Mouse (Mus musculus) midbrain, embryonic 15.5 days (tissue): ENCODE measurements around the gene Thra. TPM values are rescaled to one million over a fixed set of nuclear protein-coding genes. Genes with fewer than 3 reads are reported as not detected.

Experiments used
- ATAC-seq: fragments of 200-750 bp; cut with Nextera tagmentation; replicated peaks from 2 replicates; pipeline ENCODE4 v1.8.0; 2017; ENCODE audit warnings: moderate TSS enrichment
- H3K27ac ChIP-seq: fragments of 300-500 bp; sonication (generic); 2 replicates; pipeline ENCODE4 v1.5.1; 2015; ENCODE audit warnings: mild to moderate bottlenecking, inconsistent platforms
- H3K27me3 ChIP-seq: fragments of 300-500 bp; sonication (generic); replicated peaks from 2 replicates; pipeline ENCODE4 v1.6.1; 2015; ENCODE audit warnings: inconsistent platforms
- H3K36me3 ChIP-seq: fragments of 300-500 bp; sonication (generic); replicated peaks from 2 replicates; pipeline ENCODE4 v1.6.1; 2015; ENCODE audit warnings: inconsistent platforms
- H3K4me1 ChIP-seq: fragments of 300-500 bp; sonication (generic); 2 replicates; pipeline ENCODE4 v1.6.1; 2015; ENCODE audit warnings: inconsistent platforms
- H3K4me2 ChIP-seq: fragments of 300-500 bp; sonication (generic); 2 replicates; pipeline ENCODE4 v1.6.1; 2015; ENCODE audit warnings: inconsistent platforms, mild to moderate bottlenecking, moderate library complexity
- H3K4me3 ChIP-seq: fragments of 300-500 bp; sonication (generic); 2 replicates; pipeline ENCODE4 v1.5.1; 2015; ENCODE audit warnings: mild to moderate bottlenecking, inconsistent platforms
- H3K9ac ChIP-seq: fragments of 300-500 bp; sonication (generic); 2 replicates; pipeline ENCODE4 v1.6.1; 2015; ENCODE audit warnings: mild to moderate bottlenecking, inconsistent platforms
- H3K9me3 ChIP-seq: fragments of 300-500 bp; sonication (generic); 2 replicates; pipeline ENCODE4 v1.6.1; 2016; ENCODE audit warnings: inconsistent platforms
- WGBS: fragments of 180-500 bp; shearing (Covaris S2); methylation state at CpG from one replicate; pipeline ENCODE4 v1.1.7; 2015; ENCODE audit warnings: mixed read lengths; 5-methylcytosine and 5-hydroxymethylcytosine counted together
- polyA plus RNA-seq: library from polyadenylated mRNA; unstranded; fragments of >200 nt; fragmentation: Nextera tagmentation; extraction: Ambion mirVana; gene quantifications from 2 replicates; pipeline ENCODE4 v1.2.1, GENCODE M21; 2015

Thra gene
- polyA plus RNA-seq, 1 experiment from 2014 or later = 151 TPM

DNA sequence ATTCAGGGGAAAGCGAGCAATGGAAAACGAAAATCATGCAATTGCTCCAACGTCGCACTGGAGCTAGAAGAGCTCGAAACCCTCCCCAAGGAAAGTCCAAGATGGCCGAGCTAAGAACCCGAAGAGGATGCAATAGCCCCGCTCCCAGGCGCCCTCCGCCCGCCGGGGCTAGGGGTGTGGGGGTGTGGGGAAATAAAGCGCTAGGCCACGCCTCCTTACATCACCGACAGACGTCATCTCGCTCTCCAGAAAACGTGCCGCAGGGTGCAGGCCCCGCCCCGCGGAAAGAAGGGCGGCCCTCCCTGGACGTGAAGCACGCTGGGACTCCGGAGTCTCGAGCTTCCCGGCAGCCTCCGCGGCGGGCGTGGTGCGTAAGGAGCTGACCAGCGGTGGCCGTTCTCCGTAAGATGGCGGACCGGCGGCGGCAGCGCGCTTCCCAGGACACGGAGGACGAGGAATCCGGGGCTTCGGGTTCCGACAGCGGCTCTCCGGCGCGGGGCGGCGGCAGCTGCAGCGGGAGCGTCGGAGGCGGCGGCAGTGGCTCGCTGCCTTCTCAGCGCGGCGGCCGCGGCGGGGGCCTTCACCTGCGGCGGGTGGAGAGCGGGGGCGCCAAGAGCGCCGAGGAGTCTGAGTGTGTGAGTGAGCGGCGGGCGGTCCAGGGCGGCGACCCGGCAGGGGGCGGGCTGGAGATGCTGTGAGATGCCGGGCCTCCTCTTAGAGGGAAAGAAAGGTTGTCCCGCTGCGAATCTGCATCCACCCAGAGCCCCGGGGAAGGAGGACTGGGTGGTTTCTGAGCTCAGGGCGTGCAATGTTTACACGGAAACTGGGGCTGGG is 69.2 kb downstream of the Thra start:
- Histone ChIP-seq H3K27me3 (no peaks in the 10 kb centered on the region), H3K4me1 (peaks cover 29% of the 10 kb centered on the region), H3K9ac (peak overlapping the region; percentile 98), H3K9me3 (no peaks in the 10 kb centered on the region), H3K27ac (peak overlapping the region; percentile 99), H3K4me3 (peak overlapping the region; percentile 82), H3K36me3 (peaks cover 18% of the 10 kb centered on the region), H3K4me2 (peak overlapping the region; percentile 65)
- WGBS = under 1% methylated on average over 84 of the region's 84 CpGs
- peak; percentile 98 for ATAC-seq

DNA sequence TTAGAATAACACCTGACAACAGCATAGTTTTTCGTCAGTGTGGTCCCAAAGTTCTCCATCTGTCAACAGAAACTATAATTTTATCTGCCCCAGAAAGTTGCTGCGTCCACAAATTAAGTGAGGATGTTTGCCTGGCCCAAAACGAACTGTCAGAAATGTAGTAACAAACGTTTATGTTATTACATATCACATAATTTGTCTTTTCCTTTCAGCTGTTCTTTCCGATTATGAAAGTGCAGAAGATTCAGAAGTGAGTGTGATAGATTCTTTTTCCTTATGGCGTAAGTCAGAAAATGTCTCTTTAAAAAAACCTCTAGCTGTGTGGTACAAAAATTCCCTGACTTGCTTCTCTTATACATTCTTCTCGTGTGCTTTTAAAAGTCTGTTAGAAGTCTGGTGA is 70.2 kb downstream of the Thra start:
- Histone ChIP-seq H3K9me3 (no peaks in the 10 kb centered on the region), H3K4me3 (peak overlapping the region; percentile 82), H3K27ac (peak overlapping the region; percentile 99; the same call in 1 of the 2 replicates), H3K27me3 (no peaks in the 10 kb centered on the region), H3K4me1 (peaks cover 29% of the 10 kb centered on the region), H3K9ac (peak overlapping the region; percentile 98), H3K4me2 (peak overlapping the region; percentile 65), H3K36me3 (peaks cover 9% of the 10 kb centered on the region; the same call in 1 of the 2 replicates)
- ATAC-seq = no peak
- 84% methylated on average over 7 of the region's 7 CpGs for WGBS

DNA sequence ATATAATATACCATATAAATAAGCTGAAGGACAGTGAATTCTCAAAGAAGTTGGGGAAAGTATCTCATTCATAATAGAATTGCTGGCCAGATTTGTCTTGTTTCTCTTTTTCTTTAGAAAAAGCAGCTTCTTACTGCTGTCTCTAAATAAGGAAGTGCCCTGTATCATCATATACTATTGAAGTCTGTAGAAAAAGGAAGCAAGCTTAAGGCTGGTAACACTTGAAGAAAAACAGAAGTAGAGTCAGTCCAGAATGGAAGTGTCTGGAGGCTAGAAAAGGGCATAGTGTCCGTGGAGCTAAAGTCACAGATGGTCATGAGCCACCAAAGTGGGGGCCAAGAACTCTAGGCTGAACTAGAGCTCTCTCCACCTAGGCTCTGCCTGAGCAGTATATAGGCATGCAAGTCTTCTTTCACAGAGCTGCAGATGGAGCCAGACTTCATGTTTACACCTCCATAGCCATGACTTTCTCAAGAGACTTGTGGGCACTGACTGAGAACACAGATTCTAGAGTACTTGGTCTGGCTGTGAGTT is 76.3 kb downstream of the Thra start:
- no peak overlapping the region for H3K9ac ChIP-seq
- H3K9me3 ChIP-seq = no peaks in the 10 kb centered on the region
- no peak overlapping the region for H3K4me2 ChIP-seq
- no peak for ATAC-seq
- no peak overlapping the region for H3K4me3 ChIP-seq
- H3K27me3 ChIP-seq = no peaks in the 10 kb centered on the region
- peaks cover 32% of the 10 kb centered on the region for H3K36me3 ChIP-seq
- no peak overlapping the region for H3K27ac ChIP-seq
- WGBS = 98% methylated on average over 1 of the region's 1 CpGs
- peaks cover 7% of the 10 kb centered on the region for H3K4me1 ChIP-seq

Other genes with a start within 250 kb of the Thra start
- gene Ikzf3, start 194.6 kb upstream of the Thra start, polyA plus RNA-seq = 0.04 TPM in 1 of 2 replicates, not detected in the other
- gene Zpbp2, start 189.5 kb upstream of the Thra start, polyA plus RNA-seq = 0.14 TPM in 1 of 2 replicates, not detected in the other
- 120 TPM in 2 replicates for gene Ormdl3, start 153.3 kb upstream of the Thra start, polyA plus RNA-seq
- not detected in 2 replicates for gene Lrrc3c, start 142.3 kb upstream of the Thra start, polyA plus RNA-seq
- 0.66 and 0.72 TPM in 2 replicates for gene Gm12355, start 115.0 kb upstream of the Thra start, polyA plus RNA-seq
- gene Gsdma3, start 114.3 kb upstream of the Thra start, polyA plus RNA-seq = not detected in 2 replicates
- gene Gsdma2, start 93.9 kb upstream of the Thra start, polyA plus RNA-seq = not detected in 2 replicates
- not detected in 2 replicates for gene Gsdma, start 76.3 kb upstream of the Thra start, polyA plus RNA-seq
- gene Psmd3, start 58.1 kb upstream of the Thra start, polyA plus RNA-seq = 198 TPM in 2 replicates
- gene Csf3, start 39.4 kb upstream of the Thra start, polyA plus RNA-seq = not detected in 2 replicates
- 82.9 and 84.8 TPM in 2 replicates for gene Med24, start 11.2 kb upstream of the Thra start, polyA plus RNA-seq
- 3.4 and 3.9 TPM in 2 replicates for gene Nr1d1, start 34.7 kb downstream of the Thra start, polyA plus RNA-seq
- gene Msl1, start 54.9 kb downstream of the Thra start, polyA plus RNA-seq = 33.2 and 33.6 TPM in 2 replicates
- 56.3 and 57.7 TPM in 2 replicates for gene Casc3, start 64.3 kb downstream of the Thra start, polyA plus RNA-seq
- gene Rapgefl1, start 96.1 kb downstream of the Thra start, polyA plus RNA-seq = 9.1 and 9.2 TPM in 2 replicates
- gene Wipf2, start 123.0 kb downstream of the Thra start, polyA plus RNA-seq = 4.9 and 5.3 TPM in 2 replicates
- 3.9 and 4.2 TPM in 2 replicates for gene Cdc6, start 167.2 kb downstream of the Thra start, polyA plus RNA-seq
- gene Rara, start 187.2 kb downstream of the Thra start, polyA plus RNA-seq = 9.7 and 10.5 TPM in 2 replicates
- 1.4 and 2.4 TPM in 2 replicates for gene Gjd3, start 242.4 kb downstream of the Thra start, polyA plus RNA-seq